Mouse (Mus musculus) heart, adult 10 weeks (tissue): ENCODE data around the gene Rhov. TPM values are rescaled to one million over a fixed set of nuclear protein-coding genes. Genes with fewer than 3 reads are reported as not detected.

Experiments used
- polyA plus RNA-seq: library from polyadenylated mRNA; stranded (reverse); fragments of 350-450 nt; fragmentation: Illumina TruSeq; extraction: RNeasy Lipid Tissue Mini Kit (QIAGEN cat#74804); gene quantifications from one replicate; pipeline ENCODE4 v1.2.3, GENCODE M21; 2014; ENCODE audit warnings: low read depth, low replicate concordance

Gene Rhov
- polyA plus RNA-seq: not detected

DNA sequence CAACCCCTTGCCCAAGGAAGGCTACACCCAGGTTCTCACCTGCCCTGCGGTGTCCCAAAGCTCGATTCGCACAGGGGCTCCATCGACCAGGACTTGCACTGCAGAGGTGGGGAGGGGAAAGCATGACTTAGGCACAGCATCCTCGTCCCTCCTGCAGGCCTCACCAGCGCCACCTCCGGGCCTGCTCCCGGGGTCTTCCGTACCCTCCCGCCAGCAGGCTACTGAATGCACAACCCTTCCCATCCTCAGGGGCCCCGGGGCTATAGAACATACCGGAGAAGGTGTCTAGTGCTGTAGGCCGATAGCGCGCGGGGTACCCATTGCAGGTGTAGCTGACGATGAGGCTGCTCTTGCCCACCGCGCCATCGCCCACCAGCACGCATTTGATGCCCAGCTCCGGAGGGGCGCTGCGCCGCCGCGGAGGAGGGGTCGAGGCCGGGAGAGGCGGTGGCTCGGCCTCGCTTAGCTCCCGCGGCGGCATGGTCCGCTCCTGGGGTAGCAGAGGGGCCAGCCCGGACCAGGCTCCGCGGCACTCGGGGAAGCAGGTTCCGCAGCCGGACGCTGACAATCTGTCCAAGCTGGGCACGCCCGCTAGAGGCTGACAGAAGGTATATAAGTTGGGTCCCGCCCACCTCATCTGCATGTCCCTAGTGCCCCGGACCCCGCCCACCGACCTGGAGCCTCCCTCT, at the start of gene Rhov:
Gene Rhov (minus strand): TSS at position 630 of the 689 bp plus-strand sequence.

DNA sequence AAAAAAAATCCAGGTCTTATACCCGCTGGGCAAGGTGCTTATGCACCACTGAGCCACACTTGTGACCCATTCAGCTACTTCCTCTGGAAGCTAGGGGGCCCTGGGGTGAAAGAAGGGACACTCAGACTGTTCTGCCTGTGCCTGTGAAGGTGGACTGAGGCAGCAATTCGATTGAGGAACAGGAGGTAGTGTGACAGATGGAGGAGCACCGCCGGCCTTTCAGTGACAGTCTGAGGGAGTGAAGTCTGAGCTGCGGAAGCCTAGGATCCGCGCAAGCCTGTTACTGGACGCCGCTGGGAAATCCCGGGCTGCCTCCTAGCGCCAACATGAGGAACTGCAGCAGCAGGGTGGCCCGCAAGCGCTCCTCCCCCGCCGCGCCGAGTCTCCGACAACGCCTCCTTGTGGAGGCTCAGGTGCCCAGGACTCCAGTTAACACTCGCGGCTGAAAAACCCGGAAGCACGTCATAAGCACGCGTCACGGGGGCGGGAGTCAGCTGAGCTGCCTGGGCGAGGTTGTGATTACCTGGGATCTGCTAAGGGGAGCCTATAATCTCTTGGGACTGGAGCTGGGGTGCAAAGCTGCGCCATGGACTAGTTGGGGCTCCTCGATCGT, 17.3 kb upstream of the Rhov start, which contains the start of gene Vps18:
Gene Vps18 (plus strand): TSS at position 471 of the 613 bp plus-strand sequence.

DNA sequence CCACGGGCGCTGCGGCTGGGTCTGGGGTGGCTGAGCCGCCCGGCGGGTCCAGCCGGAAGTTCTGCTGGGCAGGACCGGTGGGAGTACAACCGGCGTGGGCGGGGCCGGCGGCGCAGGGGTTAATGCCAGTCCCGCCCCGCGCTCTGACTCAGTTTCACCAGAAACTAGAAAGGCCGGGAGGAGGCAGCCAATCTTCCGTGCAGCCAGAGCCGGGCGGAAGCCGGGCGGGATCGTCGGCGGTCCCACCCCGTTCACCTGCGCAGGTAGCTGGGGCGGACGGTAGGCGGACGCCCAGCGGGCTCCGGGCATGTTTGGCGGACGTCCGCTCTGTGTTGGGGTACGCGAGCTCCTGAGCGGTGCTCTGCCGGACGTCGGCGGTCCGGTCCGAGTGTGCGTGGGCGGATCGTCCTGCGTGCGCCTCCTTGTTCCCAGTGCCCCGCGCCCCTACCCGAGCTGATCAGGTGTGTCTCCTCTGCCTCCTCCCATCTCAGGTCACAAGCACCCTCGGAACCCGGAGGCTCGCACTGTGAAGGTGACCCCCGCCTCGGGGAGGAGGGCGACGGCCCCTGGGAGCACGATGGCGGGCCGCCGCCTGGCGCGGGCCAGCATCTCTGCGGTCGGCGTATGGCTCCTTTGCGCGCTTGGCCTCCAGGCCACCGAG, 33.7 kb downstream of the Rhov start, which contains the start of gene Spint1:
Gene Spint1 (plus strand): TSS at position 153 of the 661 bp plus-strand sequence.

DNA sequence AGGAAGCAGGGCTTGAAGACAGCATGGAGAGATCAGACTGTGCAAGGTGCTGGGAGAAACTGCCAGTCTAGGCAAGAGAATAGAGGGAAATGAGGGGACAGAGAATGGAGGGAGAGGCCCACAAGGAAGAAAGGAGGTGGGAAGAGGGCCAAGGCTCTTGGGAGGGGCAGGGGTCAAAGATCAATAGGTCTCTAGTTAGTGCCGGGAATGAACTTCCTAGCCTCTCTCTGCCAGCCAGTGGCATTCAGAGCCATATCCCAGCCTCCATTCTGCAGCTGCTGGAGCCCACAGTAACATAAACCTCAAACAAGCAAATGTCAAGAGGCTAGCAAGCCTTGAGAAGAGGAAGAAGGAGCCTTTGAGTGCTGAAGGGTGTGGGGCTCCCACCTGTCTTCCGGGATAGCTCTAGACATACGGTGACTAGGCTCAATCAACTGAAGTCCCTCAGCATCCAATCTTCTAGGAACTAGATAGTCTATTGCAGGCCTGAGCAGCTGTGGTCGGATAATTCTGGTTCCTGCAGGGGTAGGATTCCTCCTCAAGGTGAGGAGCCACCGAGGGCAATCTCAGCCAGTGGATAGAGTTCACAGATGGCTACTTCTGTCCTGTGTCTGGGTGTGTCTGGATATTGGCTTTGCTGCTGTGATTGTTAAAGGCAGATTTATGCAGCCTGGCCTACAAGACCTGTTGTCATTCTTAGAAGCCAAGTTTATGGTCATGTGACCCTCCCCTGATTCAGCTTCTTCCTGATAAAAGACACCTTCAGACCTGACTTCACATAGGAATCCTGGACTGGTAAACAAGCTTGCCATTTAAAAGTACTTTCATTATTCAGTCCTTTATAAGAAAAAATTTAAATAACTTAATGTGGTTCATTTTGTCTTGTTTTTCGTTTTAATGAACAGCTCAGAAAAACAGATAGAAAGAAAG, 41.0 kb downstream of the Rhov start, which contains the start of gene Ppp1r14d:
Gene Ppp1r14d (minus strand): TSS at position 132 of the 930 bp plus-strand sequence.

Other genes starting within 250 kb of the Rhov start
- 12.2 TPM for gene Ccdc32, start 241.9 kb downstream of the Rhov start, polyA plus RNA-seq
- 3.5 TPM for gene Rpusd2, start 236.5 kb downstream of the Rhov start, polyA plus RNA-seq
- 0.08 TPM for gene Knl1, start 224.2 kb downstream of the Rhov start, polyA plus RNA-seq
- gene Rad51, start 158.5 kb downstream of the Rhov start, polyA plus RNA-seq: 0.26 TPM
- 18.1 TPM for gene Rmdn3, start 114.2 kb downstream of the Rhov start, polyA plus RNA-seq
- gene Gchfr, start 103.5 kb downstream of the Rhov start, polyA plus RNA-seq: 7.9 TPM
- gene Gm14137, start 96.8 kb downstream of the Rhov start, polyA plus RNA-seq: not detected
- gene Zfyve19, start 62.7 kb downstream of the Rhov start, polyA plus RNA-seq: 22.6 TPM
- gene Dnajc17, start 62.5 kb downstream of the Rhov start, polyA plus RNA-seq: 8.7 TPM
- gene Ppp1r14d, start 41.4 kb downstream of the Rhov start, polyA plus RNA-seq: not detected
- gene Spint1, start 33.9 kb downstream of the Rhov start, polyA plus RNA-seq: not detected
- gene Vps18, start 17.5 kb upstream of the Rhov start, polyA plus RNA-seq: 8.4 TPM
- 11.8 TPM for gene Dll4, start 54.5 kb upstream of the Rhov start, polyA plus RNA-seq
- 7.1 TPM for gene Chac1, start 80.0 kb upstream of the Rhov start, polyA plus RNA-seq
- 9.8 TPM for gene Ino80, start 206.4 kb upstream of the Rhov start, polyA plus RNA-seq